Mouse (Mus musculus): ENCODE measurements around the gene Ugt1a1.

- TF ChIP-seq CTCF (IDR thresholded peaks at IDR 0.05): no peak
- TF ChIP-seq POLR2A (IDR thresholded peaks at IDR 0.05; ENCODE audit: insufficient read depth, low read depth, low read length): no peak
These were observed 46.6 kb downstream of the Ugt1a1 start for GRCm38 (mm10) chr1:88258361-88258760.

Measured in heart, adult 2 months (tissue).